Comparison of ENCODE assay signal across 9 mouse cellular contexts in the genomic region with DNA sequence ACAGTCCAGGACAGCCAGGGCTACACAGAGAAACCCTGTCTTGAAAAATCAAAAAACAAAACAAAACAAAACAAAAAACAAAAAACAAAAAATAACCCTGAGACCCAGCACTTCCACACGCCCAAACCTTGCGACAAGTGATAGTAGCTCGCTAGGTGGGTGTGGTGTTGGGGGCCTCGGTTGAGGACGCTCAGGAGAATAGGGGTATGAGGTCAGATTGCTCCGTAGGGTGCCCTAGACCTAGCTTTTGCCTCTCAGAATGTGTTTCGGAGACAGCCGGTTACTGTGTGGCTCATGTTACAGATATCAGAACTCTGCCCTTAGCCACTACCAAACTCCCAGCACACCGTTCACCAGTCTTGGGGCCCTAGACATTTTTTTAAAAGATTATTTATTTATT. TPM values are rescaled to one million over a fixed set of nuclear protein-coding genes. Genes with fewer than 3 reads are reported as not detected.
DNase-seq lines count a peak whose midpoint lies in the region; ATAC-seq lines count a peak whose summit lies in the region.
"Had no signal": no experiment of that assay in that cellular context is flagged by ENCODE, and none has a peak within 500 bp of the region (broad histone marks: within the 10 kb centered on the region; RNA-seq: fewer than 3 reads in every experiment).

No protein-coding gene starts in this region.

- peak overlapping the region; percentile 77 for H3K9ac ChIP-seq in heart, embryonic 13.5 days
- H3K9ac ChIP-seq in midbrain, embryonic 12.5 days (replicated peaks) = no peak overlapping the region
- no peak overlapping the region for H3K9ac ChIP-seq in midbrain, embryonic 13.5 days (replicated peaks)
- H3K9ac ChIP-seq in stomach, embryonic 16.5 days (ENCODE audit: low read length) = 0 out of 2 replicates have a peak overlapping the region, but pooled peaks have one; percentile 76

- H3K9me3 ChIP-seq in heart, embryonic 13.5 days = no peaks in the 10 kb centered on the region
- H3K9me3 ChIP-seq in midbrain, embryonic 12.5 days = no peaks in the 10 kb centered on the region
- H3K9me3 ChIP-seq in midbrain, embryonic 13.5 days = no peaks in the 10 kb centered on the region
- no peaks in the 10 kb centered on the region for H3K9me3 ChIP-seq in limb, embryonic 10.5 days (replicated peaks)
- H3K9me3 ChIP-seq in stomach, embryonic 16.5 days (replicated peaks; ENCODE audit: control insufficient read depth, low read length) = no peaks in the 10 kb centered on the region

- no peak for DNase-seq in heart, adult 8-10 months (ENCODE audit: low spot score)
- no peak for DNase-seq in limb, embryonic 10.5 days (ENCODE audit: low spot score)
- no peak for DNase-seq in adipocyte (ENCODE audit: low spot score)
- no peak for DNase-seq in adrenal gland, adult 2 months

- H3K4me2 ChIP-seq in heart, embryonic 13.5 days = peak overlapping the region; percentile 78
- peak overlapping the region; percentile 60 for H3K4me2 ChIP-seq in midbrain, embryonic 12.5 days (replicated peaks)
- H3K4me2 ChIP-seq in midbrain, embryonic 13.5 days (replicated peaks) = no peak overlapping the region; the same call in 1 of the 2 replicates
- peak overlapping the region; percentile 84 for H3K4me2 ChIP-seq in stomach, embryonic 16.5 days (ENCODE audit: low read depth, low read length)

- H3K36me3 ChIP-seq in heart, embryonic 13.5 days = peaks cover 8% of the 10 kb centered on the region
- peaks cover 9% of the 10 kb centered on the region for H3K36me3 ChIP-seq in midbrain, embryonic 12.5 days
- H3K36me3 ChIP-seq in midbrain, embryonic 13.5 days = peaks cover 8% of the 10 kb centered on the region
- peaks cover 10% of the 10 kb centered on the region for H3K36me3 ChIP-seq in limb, embryonic 10.5 days
- H3K36me3 ChIP-seq in stomach, embryonic 16.5 days (ENCODE audit: control insufficient read depth, insufficient read depth, low read length) = peaks cover 8% of the 10 kb centered on the region; the same call in 1 of the 2 replicates

- peak overlapping the region; percentile 58 for H3K4me3 ChIP-seq in heart, embryonic 13.5 days
- H3K4me3 ChIP-seq in midbrain, embryonic 12.5 days = no peak overlapping the region
- H3K4me3 ChIP-seq in midbrain, embryonic 13.5 days (replicated peaks) = no peak overlapping the region
- H3K4me3 ChIP-seq in limb, embryonic 10.5 days = peak overlapping the region; percentile 56; the same call in 1 of the 2 replicates
- H3K4me3 ChIP-seq in stomach, embryonic 16.5 days (replicated peaks; ENCODE audit: low read length) = no peak overlapping the region

- no peaks in the 10 kb centered on the region for H3K27me3 ChIP-seq in heart, embryonic 13.5 days (replicated peaks)
- no peaks in the 10 kb centered on the region for H3K27me3 ChIP-seq in midbrain, embryonic 12.5 days
- 0 out of 2 replicates have a peak, but pooled peaks cover 2% of the 10 kb centered on the region for H3K27me3 ChIP-seq in midbrain, embryonic 13.5 days
- no peaks in the 10 kb centered on the region for H3K27me3 ChIP-seq in limb, embryonic 10.5 days (ENCODE audit: low read depth, poor library complexity, severe bottlenecking)
- H3K27me3 ChIP-seq in stomach, embryonic 16.5 days (ENCODE audit: control insufficient read depth, insufficient read depth, low read length) = no peaks in the 10 kb centered on the region

- H3K27ac ChIP-seq in heart, embryonic 13.5 days (replicated peaks) = no peak overlapping the region
- H3K27ac ChIP-seq in midbrain, embryonic 12.5 days (replicated peaks) = no peak overlapping the region
- H3K27ac ChIP-seq in midbrain, embryonic 13.5 days = no peak overlapping the region
- H3K27ac ChIP-seq in limb, embryonic 10.5 days = 0 out of 2 replicates have a peak overlapping the region, but pooled peaks have one; percentile 79
- no peak overlapping the region for H3K27ac ChIP-seq in stomach, embryonic 16.5 days (ENCODE audit: low read length)

- peaks cover 14% of the 10 kb centered on the region for H3K4me1 ChIP-seq in heart, embryonic 13.5 days
- H3K4me1 ChIP-seq in midbrain, embryonic 12.5 days = peaks cover 11% of the 10 kb centered on the region
- peaks cover 9% of the 10 kb centered on the region; the same call in 1 of the 2 replicates for H3K4me1 ChIP-seq in midbrain, embryonic 13.5 days (replicated peaks)
- peaks cover 22% of the 10 kb centered on the region for H3K4me1 ChIP-seq in limb, embryonic 10.5 days
- no peaks in the 10 kb centered on the region for H3K4me1 ChIP-seq in stomach, embryonic 16.5 days (ENCODE audit: control insufficient read depth, insufficient read depth, low read length)

- no peak for ATAC-seq in heart, embryonic 13.5 days (ENCODE audit: extremely low read depth, insufficient number of reproducible peaks, low FRiP score, low TSS enrichment)
- no peak for ATAC-seq in midbrain, embryonic 12.5 days (ENCODE audit: low FRiP score, low read depth)
- ATAC-seq in midbrain, embryonic 13.5 days = no peak
- no peak for ATAC-seq in stomach, embryonic 16.5 days (ENCODE audit: insufficient read depth, low FRiP score)

- 74% methylated on average over 9 of the region's 9 CpGs for WGBS in heart, embryonic 13.5 days
- 84% methylated on average over 9 of the region's 9 CpGs for WGBS in midbrain, embryonic 12.5 days
- WGBS in midbrain, embryonic 13.5 days = 85% methylated on average over 9 of the region's 9 CpGs
- WGBS in limb, embryonic 10.5 days = 77% methylated on average over 9 of the region's 9 CpGs
- WGBS in stomach, embryonic 16.5 days = 80% methylated on average over 9 of the region's 9 CpGs

RNA-seq across cellular contexts. Expression of gene Fam167b, which starts 7.4 kb away (rescaled TPM):
- polyA plus RNA-seq in heart, embryonic 13.5 days (2015; fragmentation: Nextera tagmentation; extraction: Ambion mirVana) = 4.7 and 7.3 TPM in 2 replicates
- under 1 TPM in 2 of 4 experiments, not detected in 2; 0.35 to 0.55 TPM for total RNA-seq in heart, adult 8-10 months (2022)
- polyA plus RNA-seq in midbrain, embryonic 12.5 days (2016; fragmentation: Nextera tagmentation; extraction: Ambion mirVana) = 0.54 TPM in 1 of 2 replicates, not detected in the other
- polyA plus RNA-seq in midbrain, embryonic 13.5 days (2015; fragmentation: Nextera tagmentation; extraction: Ambion mirVana) = 0.22 and 0.35 TPM in 2 replicates
- polyA plus RNA-seq in limb, embryonic 10.5 days (2016; fragmentation: Nextera tagmentation; extraction: Ambion mirVana) = 2.6 and 5.1 TPM in 2 replicates
- 4.1 TPM in 2 replicates for polyA plus RNA-seq in stomach, embryonic 16.5 days (2015; fragmentation: Nextera tagmentation; extraction: Ambion mirVana)
- total RNA-seq in adrenal gland, adult 2 months (2021) = 10 to 100 TPM; 29.6 to 31.1 TPM
- polyA plus RNA-seq in adrenal gland, adult 2 months (2012; rRNA removed) = 53.7 and 75.5 TPM in 2 replicates
- total RNA-seq: left cerebral cortex, postnatal 36 days had no signal

RNA-seq across cellular contexts. Expression of gene Lck, which starts 12.3 kb away (rescaled TPM):
- polyA plus RNA-seq in heart, embryonic 13.5 days (2015; fragmentation: Nextera tagmentation; extraction: Ambion mirVana) = 2.8 and 7.0 TPM in 2 replicates
- 1 to 10 TPM in 1 of 4 experiments, under 1 TPM in 2, not detected in 1; 0.14 to 1.3 (median 0.53) TPM for total RNA-seq in heart, adult 8-10 months (2022)
- 3.7 and 3.8 TPM in 2 replicates for polyA plus RNA-seq in midbrain, embryonic 12.5 days (2016; fragmentation: Nextera tagmentation; extraction: Ambion mirVana)
- 5.9 and 7.1 TPM in 2 replicates for polyA plus RNA-seq in midbrain, embryonic 13.5 days (2015; fragmentation: Nextera tagmentation; extraction: Ambion mirVana)
- polyA plus RNA-seq in limb, embryonic 10.5 days (2016; fragmentation: Nextera tagmentation; extraction: Ambion mirVana) = 10.3 and 13.5 TPM in 2 replicates
- polyA plus RNA-seq in stomach, embryonic 16.5 days (2015; fragmentation: Nextera tagmentation; extraction: Ambion mirVana) = 3.0 and 7.3 TPM in 2 replicates
- 1 to 10 TPM; 3.2 to 4.1 TPM for total RNA-seq in adrenal gland, adult 2 months (2021)
- 1.2 and 1.7 TPM in 2 replicates for polyA plus RNA-seq in adrenal gland, adult 2 months (2012; rRNA removed)

RNA-seq across cellular contexts. Expression of gene Eif3i, which starts 14.7 kb away (rescaled TPM):
- polyA plus RNA-seq in heart, embryonic 13.5 days (2015; fragmentation: Nextera tagmentation; extraction: Ambion mirVana) = 169 and 189 TPM in 2 replicates
- total RNA-seq in heart, adult 8-10 months (2022) = 100 to 1,000 TPM; 118 to 136 (median 130) TPM
- 196 and 202 TPM in 2 replicates for polyA plus RNA-seq in midbrain, embryonic 12.5 days (2016; fragmentation: Nextera tagmentation; extraction: Ambion mirVana)
- 210 and 220 TPM in 2 replicates for polyA plus RNA-seq in midbrain, embryonic 13.5 days (2015; fragmentation: Nextera tagmentation; extraction: Ambion mirVana)
- polyA plus RNA-seq in limb, embryonic 10.5 days (2016; fragmentation: Nextera tagmentation; extraction: Ambion mirVana) = 322 and 358 TPM in 2 replicates
- 239 and 253 TPM in 2 replicates for polyA plus RNA-seq in stomach, embryonic 16.5 days (2015; fragmentation: Nextera tagmentation; extraction: Ambion mirVana)
- 100 to 1,000 TPM; 171 to 194 TPM for total RNA-seq in adrenal gland, adult 2 months (2021)
- polyA plus RNA-seq in adrenal gland, adult 2 months (2012; rRNA removed) = 147 and 171 TPM in 2 replicates

RNA-seq across cellular contexts. Expression of gene Tmem234, which starts 14.7 kb away (rescaled TPM):
- 160 and 179 TPM in 2 replicates for polyA plus RNA-seq in heart, embryonic 13.5 days (2015; fragmentation: Nextera tagmentation; extraction: Ambion mirVana)
- 10 to 100 TPM; 40.4 to 44.9 (median 42.0) TPM for total RNA-seq in heart, adult 8-10 months (2022)
- 182 and 192 TPM in 2 replicates for polyA plus RNA-seq in midbrain, embryonic 12.5 days (2016; fragmentation: Nextera tagmentation; extraction: Ambion mirVana)
- polyA plus RNA-seq in midbrain, embryonic 13.5 days (2015; fragmentation: Nextera tagmentation; extraction: Ambion mirVana) = 205 and 214 TPM in 2 replicates
- polyA plus RNA-seq in limb, embryonic 10.5 days (2016; fragmentation: Nextera tagmentation; extraction: Ambion mirVana) = 228 and 231 TPM in 2 replicates
- 181 and 190 TPM in 2 replicates for polyA plus RNA-seq in stomach, embryonic 16.5 days (2015; fragmentation: Nextera tagmentation; extraction: Ambion mirVana)
- 100 to 1,000 TPM in 1 of 2 experiments, 10 to 100 TPM in 1; 90.9 to 100 TPM for total RNA-seq in adrenal gland, adult 2 months (2021)
- 108 and 125 TPM in 2 replicates for polyA plus RNA-seq in adrenal gland, adult 2 months (2012; rRNA removed)

RNA-seq across cellular contexts. Expression of gene Dcdc2b, which starts 28.3 kb away (rescaled TPM):
- 1.3 and 1.6 TPM in 2 replicates for polyA plus RNA-seq in heart, embryonic 13.5 days (2015; fragmentation: Nextera tagmentation; extraction: Ambion mirVana)
- total RNA-seq in heart, adult 8-10 months (2022) = 1 to 10 TPM in 2 of 4 experiments, under 1 TPM in 2; 0.32 to 1.2 (median 0.82) TPM
- 2.8 and 2.9 TPM in 2 replicates for polyA plus RNA-seq in midbrain, embryonic 12.5 days (2016; fragmentation: Nextera tagmentation; extraction: Ambion mirVana)
- polyA plus RNA-seq in midbrain, embryonic 13.5 days (2015; fragmentation: Nextera tagmentation; extraction: Ambion mirVana) = 2.6 and 3.5 TPM in 2 replicates
- 1.7 and 1.8 TPM in 2 replicates for polyA plus RNA-seq in limb, embryonic 10.5 days (2016; fragmentation: Nextera tagmentation; extraction: Ambion mirVana)
- 1.3 and 3.0 TPM in 2 replicates for polyA plus RNA-seq in stomach, embryonic 16.5 days (2015; fragmentation: Nextera tagmentation; extraction: Ambion mirVana)
- 1 to 10 TPM; 1.8 to 2.4 TPM for total RNA-seq in adrenal gland, adult 2 months (2021)
- polyA plus RNA-seq in adrenal gland, adult 2 months (2012; rRNA removed) = 4.5 and 7.4 TPM in 2 replicates

Comparison
In these comparisons a context has a peak if more than half of its experiments do, and no peak if none do; other contexts are left out.
1. H3K4me3 ChIP-seq: peak in heart, embryonic 13.5 days (single experiment) and limb, embryonic 10.5 days (single experiment); none in midbrain, embryonic 12.5 days (single experiment), midbrain, embryonic 13.5 days (single experiment) and stomach, embryonic 16.5 days (single experiment).
2. H3K9ac ChIP-seq: peak in heart, embryonic 13.5 days (single experiment) and stomach, embryonic 16.5 days (single experiment); none in midbrain, embryonic 12.5 days (single experiment) and midbrain, embryonic 13.5 days (single experiment).